8 mouse cellular contexts compared by ENCODE assay signal in the genomic region with DNA sequence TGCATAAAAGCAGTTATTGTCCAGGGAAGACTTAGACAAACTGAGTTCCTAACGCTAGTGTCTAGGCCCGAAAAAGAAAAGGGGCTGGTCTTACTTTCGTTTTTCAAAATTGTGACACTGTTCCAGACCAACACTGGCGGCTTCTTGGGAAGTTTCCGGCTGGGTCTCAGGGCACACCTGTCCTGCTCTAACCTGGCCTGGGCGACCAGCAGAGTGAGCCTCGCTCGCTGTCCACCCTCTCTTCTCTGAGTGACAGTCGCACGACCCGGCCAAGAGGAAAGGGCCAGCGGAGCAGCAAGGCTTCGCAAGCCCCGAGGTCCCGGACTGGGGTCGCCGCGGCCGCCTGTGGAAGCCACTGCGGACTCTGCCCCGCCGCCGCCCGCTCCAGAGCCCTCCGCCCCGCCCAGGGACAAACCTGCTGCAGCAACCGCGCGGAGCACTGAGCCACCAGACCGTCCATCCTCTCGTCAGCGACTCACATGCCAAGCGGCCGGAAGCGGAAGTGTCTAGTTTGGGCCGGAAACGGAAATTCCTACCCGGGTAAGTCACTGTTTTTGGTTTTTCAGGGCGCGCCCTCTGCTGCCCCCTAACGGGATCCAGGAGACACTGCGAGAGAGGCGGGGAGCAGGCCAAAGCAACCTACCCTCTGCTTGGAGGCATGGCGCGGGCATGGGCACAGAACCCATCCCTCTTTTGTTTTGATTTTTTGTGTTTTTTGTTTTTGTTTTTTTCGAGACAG. TPM values are rescaled to one million over a fixed set of nuclear protein-coding genes. Genes with fewer than 3 reads are reported as not detected.
DNase-seq lines count a peak whose midpoint lies in the region; ATAC-seq and TF ChIP-seq lines count a peak whose summit lies in the region.

A gene (minus strand): TSS at position 485 of the 739 bp plus-strand sequence.

- peak; percentile 61; the same call in 1 of the 2 replicates for TF ChIP-seq EP300 in heart, postnatal 0 days (IDR thresholded peaks at IDR 0.05; ENCODE audit: low read depth)

- no peaks in the 10 kb centered on the region for H3K27me3 ChIP-seq in E14TG2a.4 (ENCODE audit: insufficient read depth, low read length)
- no peaks in the 10 kb centered on the region for H3K27me3 ChIP-seq in forebrain, embryonic 12.5 days
- no peaks in the 10 kb centered on the region for H3K27me3 ChIP-seq in heart, postnatal 0 days (ENCODE audit: control insufficient read depth, insufficient read depth, low read length)
- no peaks in the 10 kb centered on the region for H3K27me3 ChIP-seq in liver, embryonic 16.5 days (ENCODE audit: control insufficient read depth, insufficient read depth, low read depth, low read length)
- no peaks in the 10 kb centered on the region for H3K27me3 ChIP-seq in neural tube, embryonic 13.5 days
- no peaks in the 10 kb centered on the region for H3K27me3 ChIP-seq in testis, adult 2 months (ENCODE audit: control insufficient read depth, insufficient read depth, low read length)

- H3K27ac ChIP-seq in forebrain, embryonic 12.5 days = no peak within 1 kb of the TSS; the same call in 1 of the 2 replicates
- peak within 1 kb of the TSS; percentile 80 for H3K27ac ChIP-seq in heart, postnatal 0 days (ENCODE audit: low read depth)
- peak within 1 kb of the TSS; percentile 73 for H3K27ac ChIP-seq in liver, embryonic 16.5 days (ENCODE audit: low read length)
- 0 out of 2 replicates have a peak within 1 kb of the TSS, but pooled peaks have one; percentile 10 for H3K27ac ChIP-seq in neural tube, embryonic 13.5 days (replicated peaks)
- no peak within 1 kb of the TSS for H3K27ac ChIP-seq in testis, adult 2 months (ENCODE audit: control insufficient read depth, insufficient read depth, low read depth, low read length)

- peak within 1 kb of the TSS; percentile 79 for H3K9ac ChIP-seq in forebrain, embryonic 12.5 days
- H3K9ac ChIP-seq in heart, postnatal 0 days (replicated peaks; ENCODE audit: low read depth, low read length) = peak within 1 kb of the TSS; percentile 89
- peak within 1 kb of the TSS; percentile 82 for H3K9ac ChIP-seq in liver, embryonic 16.5 days (ENCODE audit: low read depth, low read length)
- peak within 1 kb of the TSS; percentile 86 for H3K9ac ChIP-seq in neural tube, embryonic 13.5 days

- peak; percentile 95 for TF ChIP-seq CTCF in E14TG2a.4 (conservative IDR thresholded peaks at IDR 0.05; ENCODE audit: low read length)
- peak; percentile 85 for TF ChIP-seq CTCF in heart, postnatal 0 days (IDR thresholded peaks at IDR 0.05; ENCODE audit: low read depth)
- peak; percentile 92 for TF ChIP-seq CTCF in testis, adult 2 months (IDR thresholded peaks at IDR 0.05; ENCODE audit: control insufficient read depth, insufficient read depth, insufficient replicate concordance, low read depth, low read length)

- peaks cover 64% of the 10 kb centered on the region for H3K36me3 ChIP-seq in E14TG2a.4 (ENCODE audit: insufficient read depth, low read length)
- H3K36me3 ChIP-seq in forebrain, embryonic 12.5 days (replicated peaks) = peaks cover 35% of the 10 kb centered on the region
- H3K36me3 ChIP-seq in heart, postnatal 0 days (replicated peaks; ENCODE audit: control insufficient read depth, insufficient read depth, low read length) = peaks cover 23% of the 10 kb centered on the region; the same call in 1 of the 2 replicates
- peaks cover 16% of the 10 kb centered on the region for H3K36me3 ChIP-seq in liver, embryonic 16.5 days (ENCODE audit: control insufficient read depth, insufficient read depth)
- peaks cover 32% of the 10 kb centered on the region for H3K36me3 ChIP-seq in neural tube, embryonic 13.5 days
- H3K36me3 ChIP-seq in testis, adult 2 months (ENCODE audit: control insufficient read depth, insufficient read depth, low read length) = no peaks in the 10 kb centered on the region

- peak; percentile 93 for DNase-seq in c-Kit-positive CD71-positive TER-119-positive erythroid progenitor cells, embryonic 14.5 days (ENCODE audit: low spot score)
- DNase-seq in heart, postnatal 0 days (ENCODE audit: low spot score) = peak; percentile 87
- DNase-seq in kidney, postnatal 4 days = peak; percentile 93 to 95

- peak; percentile 78 for TF ChIP-seq POLR2A in testis, adult 2 months (IDR thresholded peaks at IDR 0.05; ENCODE audit: control insufficient read depth, low read depth, low read length)

- peak; percentile 78 for ATAC-seq in forebrain, embryonic 12.5 days (ENCODE audit: low FRiP score)
- peak; percentile 80 for ATAC-seq in heart, postnatal 0 days (ENCODE audit: insufficient read depth, low read depth)
- ATAC-seq in liver, embryonic 16.5 days (ENCODE audit: low read depth) = peak; percentile 84
- peak; percentile 78 for ATAC-seq in neural tube, embryonic 13.5 days (ENCODE audit: low read depth)

- WGBS in forebrain, embryonic 12.5 days = 3% methylated on average over 46 of the region's 46 CpGs
- 1% methylated on average over 44 of the region's 46 CpGs for whole genome bisulfite sequencing in heart, postnatal 0 days
- WGBS in liver, embryonic 16.5 days (ENCODE audit: insufficient replicate concordance) = 1% methylated on average over 46 of the region's 46 CpGs
- 4% methylated on average over 42 of the region's 46 CpGs for WGBS in neural tube, embryonic 13.5 days

- H3K4me3 ChIP-seq in E14TG2a.4 (replicated peaks; ENCODE audit: low read length) = peak within 1 kb of the TSS; percentile 99
- H3K4me3 ChIP-seq in forebrain, embryonic 12.5 days (replicated peaks) = peak within 1 kb of the TSS; percentile 95
- H3K4me3 ChIP-seq in heart, postnatal 0 days (ENCODE audit: low read depth, low read length) = peak within 1 kb of the TSS; percentile 96
- H3K4me3 ChIP-seq in liver, embryonic 16.5 days (ENCODE audit: low read depth, low read length) = peak within 1 kb of the TSS; percentile 91
- H3K4me3 ChIP-seq in neural tube, embryonic 13.5 days = peak within 1 kb of the TSS; percentile 92
- peak within 1 kb of the TSS; percentile 93 for H3K4me3 ChIP-seq in testis, adult 2 months (ENCODE audit: control insufficient read depth, low read depth, low read length)

- H3K4me2 ChIP-seq in forebrain, embryonic 12.5 days = peak within 1 kb of the TSS; percentile 75
- peak within 1 kb of the TSS; percentile 89 for H3K4me2 ChIP-seq in heart, postnatal 0 days (ENCODE audit: low read depth, low read length)
- H3K4me2 ChIP-seq in liver, embryonic 16.5 days (ENCODE audit: low read depth, low read length) = peak within 1 kb of the TSS; percentile 74
- H3K4me2 ChIP-seq in neural tube, embryonic 13.5 days = peak within 1 kb of the TSS; percentile 86

- H3K9me3 ChIP-seq in E14TG2a.4 (ENCODE audit: low read length) = no peaks in the 10 kb centered on the region
- H3K9me3 ChIP-seq in forebrain, embryonic 12.5 days = no peaks in the 10 kb centered on the region
- H3K9me3 ChIP-seq in heart, postnatal 0 days (replicated peaks; ENCODE audit: control insufficient read depth, low read length) = no peaks in the 10 kb centered on the region
- no peaks in the 10 kb centered on the region for H3K9me3 ChIP-seq in liver, embryonic 16.5 days (replicated peaks; ENCODE audit: control insufficient read depth, low read length)
- no peaks in the 10 kb centered on the region for H3K9me3 ChIP-seq in neural tube, embryonic 13.5 days

- peaks cover 67% of the 10 kb centered on the region for H3K4me1 ChIP-seq in E14TG2a.4 (replicated peaks; ENCODE audit: low read depth, low read length)
- peaks cover 28% of the 10 kb centered on the region for H3K4me1 ChIP-seq in forebrain, embryonic 12.5 days
- H3K4me1 ChIP-seq in heart, postnatal 0 days (ENCODE audit: control insufficient read depth, insufficient read depth) = peaks cover 9% of the 10 kb centered on the region; the same call in 1 of the 2 replicates
- H3K4me1 ChIP-seq in liver, embryonic 16.5 days (ENCODE audit: control insufficient read depth, low read depth, low read length) = peaks cover 20% of the 10 kb centered on the region
- peaks cover 39% of the 10 kb centered on the region for H3K4me1 ChIP-seq in neural tube, embryonic 13.5 days (replicated peaks)
- peaks cover 2% of the 10 kb centered on the region for H3K4me1 ChIP-seq in testis, adult 2 months (ENCODE audit: control insufficient read depth, insufficient read depth, low read length)

RNA-seq across cellular contexts. Expression of the gene that starts here (rescaled TPM):
- 83.7 and 85.6 TPM in 2 replicates for polyA plus RNA-seq in forebrain, embryonic 12.5 days (2016; fragmentation: Nextera tagmentation; extraction: Ambion mirVana)
- 16.9 and 22.7 TPM in 2 replicates for total RNA-seq in heart, postnatal 0 days (2014; rRNA removed; ENCODE audit: low replicate concordance)
- 38.0 and 38.7 TPM in 2 replicates for polyA plus RNA-seq in heart, postnatal 0 days (2015; fragmentation: Nextera tagmentation; extraction: Ambion mirVana)
- 34.4 and 37.8 TPM in 2 replicates for polyA plus RNA-seq in liver, embryonic 16.5 days (2015; fragmentation: Nextera tagmentation; extraction: Ambion mirVana)
- polyA plus RNA-seq in neural tube, embryonic 13.5 days (2015; fragmentation: Nextera tagmentation; extraction: Ambion mirVana) = 73.9 and 78.9 TPM in 2 replicates
- polyA plus RNA-seq in testis, adult 2 months (2012; rRNA removed) = 8.6 and 9.3 TPM in 2 replicates

Comparison
In these comparisons a context has a peak if more than half of its experiments do, and no peak if none do; other contexts are left out.
1. H3K27ac ChIP-seq: peak in heart, postnatal 0 days (single experiment), liver, embryonic 16.5 days (single experiment) and neural tube, embryonic 13.5 days (single experiment); none in forebrain, embryonic 12.5 days (single experiment) and testis, adult 2 months (single experiment).
2. Peak in every context shown above with its lines, with median percentiles within 50 percentile points of each other: H3K4me3 ChIP-seq, CTCF ChIP-seq, DNase-seq, ATAC-seq, H3K4me2 ChIP-seq and H3K9ac ChIP-seq.